Mouse (Mus musculus) layer of hippocampus, adult 8-10 months (tissue): Measurements from ENCODE around the gene Acss1. TPM values are rescaled to one million over a fixed set of nuclear protein-coding genes. Genes with fewer than 3 reads are reported as not detected.

Experiments
- DNase-seq, 2 experiments: peaks; one replicate each; pipeline ENCODE4 v3.0.0; 2022; ENCODE audit warnings: low spot score in 2 of 2
- total RNA-seq, 4 experiments: library from RNA; stranded (reverse); gene quantifications; 2 replicates each; pipeline ENCODE4 v1.2.4; 2022

Acss1 gene
- total RNA-seq, result 10 to 100 TPM; 26.4 to 33.7 (median 28.2) TPM

GRCm38 (mm10) chr2:150667820-150668766, at the start of gene Acss1:
Gene Acss1, minus strand, starts transcription at chr2:150668500.
- peak in 1 of 2 experiments; percentile 42 for DNase-seq

GRCm38 (mm10) chr2:150712167-150712674, 43.9 kb upstream of the Acss1 start:
- DNase-seq, result peak in 1 of 2 experiments; percentile 25

GRCm38 (mm10) chr2:150691481-150692170, 23.3 kb upstream of the Acss1 start:
- DNase-seq, result no peak

GRCm38 (mm10) chr2:150690216-150690615, 21.9 kb upstream of the Acss1 start:
- DNase-seq, result no peak

GRCm38 (mm10) chr2:150689223-150689800, 21.0 kb upstream of the Acss1 start, which contains the start of gene Vsx1:
Gene Vsx1, minus strand, starts transcription at chr2:150689360.
- no peak for DNase-seq

GRCm38 (mm10) chr2:150688541-150689186, 20.4 kb upstream of the Acss1 start:
- DNase-seq, result peak in 1 of 2 experiments; percentile 55

- DNase-seq, result no peak
These were observed 19.7 kb upstream of the Acss1 start for GRCm38 (mm10) chr2:150687871-150688540.

- no peak for DNase-seq
These were observed 17.1 kb upstream of the Acss1 start for GRCm38 (mm10) chr2:150685389-150685788.

- DNase-seq, result no peak
These were observed 16.2 kb upstream of the Acss1 start for GRCm38 (mm10) chr2:150684451-150684850.

- no peak for DNase-seq
These were observed 13.3 kb upstream of the Acss1 start for GRCm38 (mm10) chr2:150681581-150681980.

GRCm38 (mm10) chr2:150678392-150678791, 10.1 kb upstream of the Acss1 start:
- DNase-seq, result peak in 1 of 2 experiments; percentile 70

- DNase-seq, result no peak
These were observed 7.2 kb upstream of the Acss1 start for GRCm38 (mm10) chr2:150675525-150675924.

- DNase-seq, result peak in 1 of 2 experiments; percentile 57
These were observed 6.6 kb upstream of the Acss1 start for GRCm38 (mm10) chr2:150674900-150675299.

GRCm38 (mm10) chr2:150673929-150674328, 5.6 kb upstream of the Acss1 start:
- no peak for DNase-seq

GRCm38 (mm10) chr2:150671609-150672290, 3.5 kb upstream of the Acss1 start:
- DNase-seq, result no peak

- no peak for DNase-seq
These were observed 2.6 kb upstream of the Acss1 start for GRCm38 (mm10) chr2:150670926-150671325.

- no peak for DNase-seq
These were observed 1.2 kb upstream of the Acss1 start for GRCm38 (mm10) chr2:150669454-150670045.

- no peak for DNase-seq
These were observed 656 bp upstream of the Acss1 start for GRCm38 (mm10) chr2:150668956-150669355.

- no peak for DNase-seq
These were observed 1.1 kb downstream of the Acss1 start for GRCm38 (mm10) chr2:150667065-150667819.
